Mouse (Mus musculus) heart, postnatal 36 days (tissue): ENCODE measurements around the gene Six3. TPM values are rescaled to one million over a fixed set of nuclear protein-coding genes. Genes with fewer than 3 reads are reported as not detected.

ENCODE experiments used
- DNase-seq, 2 experiments: peaks; one replicate each; pipeline ENCODE4 v3.0.0; 2021 to 2022
- intact Hi-C: fragments of 180-260 bp; cut with DNase I; formaldehyde crosslinking; loops from one replicate; pipeline ENCODE4 v1.15.1; 2025
- total RNA-seq, 2 experiments: library from RNA; stranded (reverse); gene quantifications; 2 replicates each; pipeline ENCODE4 v1.2.3; 2021

The Six3 gene
- total RNA-seq, 2 experiments from 2014 or later: not detected

- intact Hi-C loops: no loop called here
- DNase-seq: no peak
Observed at GRCm38 (mm10) chr17:85623161-85624050, 10.0 kb downstream of the Six3 start.

- intact Hi-C loops: no loop called here
- no peak for DNase-seq
Observed at GRCm38 (mm10) chr17:85624051-85624420, 10.6 kb downstream of the Six3 start.

- DNase-seq: peak in 1 of 2 experiments; percentile 19
- intact Hi-C loops: no loop called here
Observed at GRCm38 (mm10) chr17:85624981-85625940, 11.9 kb downstream of the Six3 start.

GRCm38 (mm10) chr17:85626091-85626860, 12.9 kb downstream of the Six3 start:
- no peak for DNase-seq
- intact Hi-C loops: no loop called here

- intact Hi-C loops: no loop called here
- DNase-seq: no peak
Observed at GRCm38 (mm10) chr17:85627751-85628150, 14.3 kb downstream of the Six3 start.

GRCm38 (mm10) chr17:85628811-85629210, 15.4 kb downstream of the Six3 start:
- DNase-seq: no peak
- intact Hi-C loops: no loop called here

GRCm38 (mm10) chr17:85629396-85629795, 16.0 kb downstream of the Six3 start:
- intact Hi-C loops: no loop called here
- no peak for DNase-seq

- no peak for DNase-seq
- intact Hi-C loops: loop anchor here (5.0 kb wide), 1 partner anchor 873 kb away; no protein-coding TSS in a partner anchor
Observed at GRCm38 (mm10) chr17:85630296-85631050, 17.1 kb downstream of the Six3 start.

- DNase-seq: no peak
- intact Hi-C loops: loop anchor here (5.0 kb wide), 1 partner anchor 874 kb away; no protein-coding TSS in a partner anchor
Observed at GRCm38 (mm10) chr17:85631106-85631505, 17.7 kb downstream of the Six3 start.

- DNase-seq: peak; percentile 83 to 85
- intact Hi-C loops: loop anchor here (1.0 to 5.0 kb wide), 5 partner anchors 444 to 876 kb away; no protein-coding TSS in a partner anchor
Observed at GRCm38 (mm10) chr17:85633619-85634018, 20.2 kb downstream of the Six3 start.

- intact Hi-C loops: no loop called here
- DNase-seq: no peak
Observed at GRCm38 (mm10) chr17:85637876-85638275, 24.5 kb downstream of the Six3 start.

- intact Hi-C loops: loop anchor here (5.0 kb wide), 1 partner anchor 417 kb away; no protein-coding TSS in a partner anchor
- DNase-seq: no peak
Observed at GRCm38 (mm10) chr17:85645312-85645711, 31.9 kb downstream of the Six3 start.

GRCm38 (mm10) chr17:85645718-85646665, 32.6 kb downstream of the Six3 start:
- DNase-seq: peak; percentile 25 to 38
- intact Hi-C loops: loop anchor here (5.0 kb wide), 1 partner anchor 416 kb away; no protein-coding TSS in a partner anchor

GRCm38 (mm10) chr17:85660016-85660415, 46.6 kb downstream of the Six3 start:
- intact Hi-C loops: no loop called here
- no peak for DNase-seq

GRCm38 (mm10) chr17:85661521-85661920, 48.1 kb downstream of the Six3 start:
- intact Hi-C loops: no loop called here
- DNase-seq: no peak

GRCm38 (mm10) chr17:85664202-85664601, 50.8 kb downstream of the Six3 start:
- intact Hi-C loops: loop anchor here (2.0 kb wide), 1 partner anchor 351 kb away; no protein-coding TSS in a partner anchor
- no peak for DNase-seq

- DNase-seq: peak; percentile 48 to 69
- intact Hi-C loops: loop anchor here (1.0 to 2.0 kb wide), 2 partner anchors 350 to 399 kb away; no protein-coding TSS in a partner anchor
Observed at GRCm38 (mm10) chr17:85664618-85665320, 51.4 kb downstream of the Six3 start.
